Mouse (Mus musculus): Measurements from ENCODE around the gene Magoh. TPM values are rescaled to one million over a fixed set of nuclear protein-coding genes. Genes with fewer than 3 reads are reported as not detected.

The Magoh gene
- polyA plus RNA-seq, 1 experiment, result 68.8 TPM

- peak; percentile 63 for DNase-seq
- Histone ChIP-seq H3K27ac (ENCODE audit: insufficient read depth, low read depth, low read length) (no peak overlapping the region), H3K36me3 (ENCODE audit: control insufficient read depth, insufficient read depth, low read length) (no peaks in the 10 kb centered on the region), H3K4me1 (ENCODE audit: control insufficient read depth, insufficient read depth, low read length) (no peaks in the 10 kb centered on the region; the same call in 1 of the 2 replicates), H3K27me3 (replicated peaks; ENCODE audit: control insufficient read depth, insufficient read depth, low read length) (no peaks in the 10 kb centered on the region), H3K4me3 (ENCODE audit: insufficient read depth, low read depth, low read length) (no peak overlapping the region)
- TF ChIP-seq POLR2A (IDR thresholded peaks at IDR 0.05; ENCODE audit: low read depth, low read length), result no peak
- no peak for TF ChIP-seq CTCF (conservative IDR thresholded peaks at IDR 0.05; ENCODE audit: insufficient read depth, insufficient read length, low read depth, low read length)
- 57% methylated on average over 8 of the region's 8 CpGs for WGBS
Observed at GRCm38 (mm10) chr4:107850091-107850490, 29.5 kb upstream of the Magoh start.

DNA sequence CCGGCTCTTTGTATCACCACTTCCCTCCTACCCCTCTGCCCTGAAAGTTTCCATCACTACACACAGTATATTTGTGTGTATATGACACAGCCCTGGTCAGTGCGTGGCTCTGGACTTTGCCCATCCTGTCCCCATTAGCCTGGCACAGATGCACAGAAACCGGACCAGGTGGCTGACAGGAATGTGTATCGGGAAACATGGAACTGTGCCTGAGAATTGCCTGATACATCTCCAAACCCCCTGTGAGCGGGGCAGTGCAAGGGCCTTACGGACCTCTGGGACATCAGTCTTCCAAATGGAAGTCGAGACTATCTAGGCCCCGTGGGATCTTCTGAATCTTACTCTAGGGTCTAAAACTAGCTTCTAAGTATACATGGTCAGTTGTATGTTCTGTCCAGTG lies 26.2 kb upstream of the Magoh start:
- WGBS, result 81% methylated on average over 8 of the region's 8 CpGs
- DNase-seq, result peak; percentile 11
- no peaks in the 10 kb centered on the region for H3K36me3 ChIP-seq (ENCODE audit: control insufficient read depth, insufficient read depth, low read length)
- no peaks in the 10 kb centered on the region for H3K27me3 ChIP-seq (replicated peaks; ENCODE audit: control insufficient read depth, insufficient read depth, low read length)
- TF ChIP-seq CTCF (conservative IDR thresholded peaks at IDR 0.05; ENCODE audit: insufficient read depth, insufficient read length, low read depth, low read length), result no peak
- no peak for TF ChIP-seq POLR2A (IDR thresholded peaks at IDR 0.05; ENCODE audit: low read depth, low read length)
- H3K4me1 ChIP-seq (ENCODE audit: control insufficient read depth, insufficient read depth, low read length), result no peaks in the 10 kb centered on the region; the same call in 1 of the 2 replicates
- H3K4me3 ChIP-seq (ENCODE audit: insufficient read depth, low read depth, low read length), result no peak overlapping the region
- no peak overlapping the region for H3K27ac ChIP-seq (ENCODE audit: insufficient read depth, low read depth, low read length)

GRCm38 (mm10) chr4:107853836-107854235 lies 25.7 kb upstream of the Magoh start:
- peak; percentile 45 for DNase-seq
- Histone ChIP-seq H3K4me1 (ENCODE audit: control insufficient read depth, insufficient read depth, low read length) (no peaks in the 10 kb centered on the region), H3K36me3 (ENCODE audit: control insufficient read depth, insufficient read depth, low read length) (no peaks in the 10 kb centered on the region), H3K27ac (ENCODE audit: insufficient read depth, low read depth, low read length) (no peak overlapping the region), H3K27me3 (replicated peaks; ENCODE audit: control insufficient read depth, insufficient read depth, low read length) (no peaks in the 10 kb centered on the region), H3K4me3 (ENCODE audit: insufficient read depth, low read depth, low read length) (no peak overlapping the region)
- TF ChIP-seq POLR2A (IDR thresholded peaks at IDR 0.05; ENCODE audit: low read depth, low read length) (no peak), CTCF (conservative IDR thresholded peaks at IDR 0.05; ENCODE audit: insufficient read depth, insufficient read length, low read depth, low read length) (no peak)
- WGBS, result 64% methylated on average over 7 of the region's 7 CpGs

- TF ChIP-seq POLR2A (IDR thresholded peaks at IDR 0.05; ENCODE audit: low read depth, low read length), result no peak
- TF ChIP-seq CTCF (conservative IDR thresholded peaks at IDR 0.05; ENCODE audit: insufficient read depth, insufficient read length, low read depth, low read length), result no peak
- 77% methylated on average over 11 of the region's 11 CpGs for WGBS
- H3K4me3 ChIP-seq (ENCODE audit: insufficient read depth, low read depth, low read length), result no peak overlapping the region
- H3K4me1 ChIP-seq (ENCODE audit: control insufficient read depth, insufficient read depth, low read length), result no peaks in the 10 kb centered on the region
- H3K27ac ChIP-seq (ENCODE audit: insufficient read depth, low read depth, low read length), result no peak overlapping the region
- no peaks in the 10 kb centered on the region for H3K27me3 ChIP-seq (replicated peaks; ENCODE audit: control insufficient read depth, insufficient read depth, low read length)
- no peak for DNase-seq
- no peaks in the 10 kb centered on the region for H3K36me3 ChIP-seq (ENCODE audit: control insufficient read depth, insufficient read depth, low read length)
Observed at GRCm38 (mm10) chr4:107856958-107857686, 22.4 kb upstream of the Magoh start.

DNA sequence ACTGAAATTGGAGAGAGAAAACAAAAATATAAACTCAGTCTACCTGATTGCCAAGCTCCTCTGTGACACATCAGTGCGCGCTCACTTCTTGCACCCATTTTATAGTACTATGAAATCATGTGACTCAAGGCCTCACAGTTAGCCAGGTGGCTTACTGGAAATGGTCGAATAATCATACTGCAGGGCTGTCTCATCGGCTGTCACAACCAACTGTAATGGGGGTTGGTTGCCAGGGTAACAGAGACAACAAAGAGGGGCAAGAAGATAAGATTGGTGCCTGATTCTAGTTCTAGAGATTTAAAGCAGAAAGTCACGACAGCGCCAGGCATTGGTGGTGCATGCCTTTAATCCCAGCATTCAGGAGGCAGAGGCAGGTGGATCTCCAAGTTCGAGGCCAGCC lies 20.6 kb upstream of the Magoh start:
- TF ChIP-seq CTCF (conservative IDR thresholded peaks at IDR 0.05; ENCODE audit: insufficient read depth, insufficient read length, low read depth, low read length) (no peak), POLR2A (IDR thresholded peaks at IDR 0.05; ENCODE audit: low read depth, low read length) (no peak)
- H3K4me3 ChIP-seq (ENCODE audit: insufficient read depth, low read depth, low read length), result no peak overlapping the region
- no peaks in the 10 kb centered on the region for H3K36me3 ChIP-seq (ENCODE audit: control insufficient read depth, insufficient read depth, low read length)
- no peaks in the 10 kb centered on the region for H3K27me3 ChIP-seq (replicated peaks; ENCODE audit: control insufficient read depth, insufficient read depth, low read length)
- no peak overlapping the region for H3K27ac ChIP-seq (ENCODE audit: insufficient read depth, low read depth, low read length)
- H3K4me1 ChIP-seq (ENCODE audit: control insufficient read depth, insufficient read depth, low read length), result no peaks in the 10 kb centered on the region
- no peak for DNase-seq
- 89% methylated on average over 7 of the region's 7 CpGs for WGBS

- H3K4me3 ChIP-seq (ENCODE audit: insufficient read depth, low read depth, low read length), result no peak overlapping the region
- 90% methylated on average over 4 of the region's 4 CpGs for WGBS
- no peaks in the 10 kb centered on the region for H3K27me3 ChIP-seq (replicated peaks; ENCODE audit: control insufficient read depth, insufficient read depth, low read length)
- H3K36me3 ChIP-seq (ENCODE audit: control insufficient read depth, insufficient read depth, low read length), result no peaks in the 10 kb centered on the region
- TF ChIP-seq CTCF (conservative IDR thresholded peaks at IDR 0.05; ENCODE audit: insufficient read depth, insufficient read length, low read depth, low read length) (no peak), POLR2A (IDR thresholded peaks at IDR 0.05; ENCODE audit: low read depth, low read length) (no peak)
- no peaks in the 10 kb centered on the region for H3K4me1 ChIP-seq (ENCODE audit: control insufficient read depth, insufficient read depth, low read length)
- DNase-seq, result no peak
- no peak overlapping the region for H3K27ac ChIP-seq (ENCODE audit: insufficient read depth, low read depth, low read length)
Observed at GRCm38 (mm10) chr4:107864866-107865265, 14.7 kb upstream of the Magoh start.

- H3K27ac ChIP-seq (ENCODE audit: insufficient read depth, low read depth, low read length), result no peak overlapping the region
- WGBS, result 90% methylated on average over 1 of the region's 1 CpGs
- H3K36me3 ChIP-seq (ENCODE audit: control insufficient read depth, insufficient read depth, low read length), result no peaks in the 10 kb centered on the region; the same call in 1 of the 2 replicates
- H3K4me3 ChIP-seq (ENCODE audit: insufficient read depth, low read depth, low read length), result no peak overlapping the region
- no peaks in the 10 kb centered on the region for H3K27me3 ChIP-seq (replicated peaks; ENCODE audit: control insufficient read depth, insufficient read depth, low read length)
- TF ChIP-seq CTCF (conservative IDR thresholded peaks at IDR 0.05; ENCODE audit: insufficient read depth, insufficient read length, low read depth, low read length), result no peak
- no peak for TF ChIP-seq POLR2A (IDR thresholded peaks at IDR 0.05; ENCODE audit: low read depth, low read length)
- DNase-seq, result no peak
- peaks cover 7% of the 10 kb centered on the region for H3K4me1 ChIP-seq (ENCODE audit: control insufficient read depth, insufficient read depth, low read length)
Observed at GRCm38 (mm10) chr4:107881631-107882030, 2.1 kb downstream of the Magoh start.
